Mouse (Mus musculus): ENCODE results near the gene Syt17. TPM values are rescaled to one million over a fixed set of nuclear protein-coding genes. Genes with fewer than 3 reads are reported as not detected.

Gene Syt17
- total RNA-seq, 2 experiments from 2014 or later, result 96.0 to 98.3 TPM

DNA sequence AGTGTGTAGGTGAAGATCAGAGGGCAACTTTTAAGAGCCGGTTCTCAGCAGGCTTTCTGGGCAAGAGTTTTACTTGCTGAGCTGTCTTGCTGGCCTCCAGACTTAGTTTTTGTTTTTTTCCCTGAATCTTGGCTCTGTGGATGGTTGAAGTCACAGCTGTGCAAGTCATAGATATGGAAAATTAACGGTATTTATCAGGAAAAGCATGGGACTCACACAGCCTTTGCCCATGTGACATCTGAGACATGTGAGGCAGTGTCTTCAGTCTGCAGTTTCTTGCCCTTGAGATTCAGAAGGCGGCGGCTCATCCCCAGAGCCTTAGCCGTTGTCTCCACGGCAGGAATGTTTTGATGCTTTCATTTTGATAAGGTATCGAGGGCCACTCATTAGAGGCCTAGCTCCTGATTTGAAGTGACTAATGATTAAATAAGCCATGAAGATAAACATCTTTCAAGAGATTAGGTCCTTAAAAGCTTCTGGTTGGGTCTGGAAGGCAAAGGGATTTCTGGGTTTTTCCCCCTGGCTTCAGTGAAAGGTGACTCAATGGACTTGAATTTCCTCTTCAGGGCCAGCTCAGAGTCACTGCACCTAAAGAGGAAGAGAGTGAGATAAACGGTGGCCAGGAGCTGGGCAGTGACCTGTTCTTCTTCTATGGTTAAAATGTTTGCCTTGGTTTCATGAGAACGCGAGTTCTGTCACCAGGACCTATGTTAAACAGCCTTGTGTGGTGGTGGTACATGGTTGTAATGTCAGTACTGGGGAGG is 33.2 kb upstream of the Syt17 start:
- no peak for DNase-seq (ENCODE audit: low spot score in 2 of 2)
- TF ChIP-seq CTCF (conservative IDR thresholded peaks at IDR 0.05), result no peak
- Histone ChIP-seq H3K4me3 (no peak overlapping the region), H3K27ac (no peak overlapping the region)

DNA sequence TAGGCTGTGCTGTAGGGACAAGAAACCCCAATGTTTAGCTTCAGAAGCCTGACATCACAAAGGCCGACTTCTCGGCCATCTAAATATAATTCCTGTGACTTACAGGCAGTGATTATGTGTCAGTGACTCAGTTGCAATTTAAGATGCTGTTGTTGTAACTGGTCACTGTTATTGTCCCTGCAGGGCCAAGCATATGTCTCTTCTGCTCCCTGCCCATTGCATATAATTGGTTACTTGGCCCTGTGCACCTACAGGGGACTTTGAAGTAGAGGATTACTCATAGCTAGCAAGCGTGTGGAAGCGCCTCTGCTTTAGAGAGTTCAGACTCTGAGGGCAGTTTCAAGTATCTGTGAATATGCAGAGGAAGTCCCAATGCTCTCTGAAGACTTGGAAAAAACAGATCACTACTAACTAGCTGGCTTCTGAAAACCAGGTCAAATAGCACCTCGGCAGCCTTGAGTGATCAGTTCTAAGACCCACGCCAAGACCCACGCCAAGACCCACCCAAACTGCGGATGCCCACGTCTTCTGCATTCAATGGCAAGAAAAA is 32.2 kb upstream of the Syt17 start:
- no peak for TF ChIP-seq CTCF (conservative IDR thresholded peaks at IDR 0.05)
- no peak overlapping the region for H3K4me3 ChIP-seq
- DNase-seq (ENCODE audit: low spot score in 2 of 2), result no peak
- no peak overlapping the region for H3K27ac ChIP-seq

DNA sequence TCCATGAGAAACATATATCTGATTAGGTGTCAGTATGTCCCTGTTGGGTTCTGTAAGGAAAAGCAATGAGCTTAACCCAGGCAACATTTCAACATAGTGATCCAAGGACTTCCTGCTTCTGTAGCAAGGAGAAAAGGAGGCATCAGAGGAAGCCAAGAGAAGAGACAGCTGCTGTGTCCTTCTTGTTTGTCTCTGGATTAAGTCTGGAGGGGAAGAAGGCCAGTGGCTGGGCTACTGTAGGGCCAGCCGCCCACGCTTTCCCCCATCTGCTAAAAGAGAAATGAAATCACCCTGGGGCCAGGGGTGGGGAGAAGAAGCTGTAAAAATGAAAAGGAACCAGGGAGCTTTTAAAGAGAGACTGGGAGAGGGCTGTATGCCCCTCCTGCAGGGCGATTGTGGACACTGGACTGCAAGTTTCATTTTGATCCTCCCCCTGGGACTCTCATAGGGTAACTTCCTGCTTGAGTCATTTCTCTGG is 30.9 kb upstream of the Syt17 start:
- DNase-seq (ENCODE audit: low spot score in 2 of 2), result no peak
- Histone ChIP-seq H3K4me3 (no peak overlapping the region), H3K27ac (peak overlapping the region; percentile 37; the same call in 1 of the 2 replicates)
- no peak for TF ChIP-seq CTCF (conservative IDR thresholded peaks at IDR 0.05)

DNA sequence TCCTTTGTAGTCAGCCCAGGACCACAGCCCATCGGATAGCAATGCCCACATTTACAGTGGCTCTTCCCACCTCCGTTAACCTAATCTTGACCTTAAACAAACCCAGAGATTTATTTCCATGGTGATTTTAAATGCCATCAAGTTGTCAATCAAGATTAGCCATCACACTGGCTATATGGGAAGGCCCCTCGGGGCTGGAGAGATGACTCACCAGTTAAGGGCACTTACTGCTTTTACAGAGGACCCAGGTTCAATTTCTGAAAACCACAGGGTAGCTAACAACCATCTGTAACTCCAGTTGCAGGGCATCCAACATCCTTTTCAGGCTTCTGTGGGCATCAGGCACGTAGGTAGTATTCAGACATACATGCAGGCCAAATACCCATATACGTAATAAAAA is 28.4 kb upstream of the Syt17 start:
- no peak for TF ChIP-seq CTCF (conservative IDR thresholded peaks at IDR 0.05)
- no peak for DNase-seq (ENCODE audit: low spot score in 2 of 2)
- H3K27ac ChIP-seq, result no peak overlapping the region
- H3K4me3 ChIP-seq, result no peak overlapping the region

DNA sequence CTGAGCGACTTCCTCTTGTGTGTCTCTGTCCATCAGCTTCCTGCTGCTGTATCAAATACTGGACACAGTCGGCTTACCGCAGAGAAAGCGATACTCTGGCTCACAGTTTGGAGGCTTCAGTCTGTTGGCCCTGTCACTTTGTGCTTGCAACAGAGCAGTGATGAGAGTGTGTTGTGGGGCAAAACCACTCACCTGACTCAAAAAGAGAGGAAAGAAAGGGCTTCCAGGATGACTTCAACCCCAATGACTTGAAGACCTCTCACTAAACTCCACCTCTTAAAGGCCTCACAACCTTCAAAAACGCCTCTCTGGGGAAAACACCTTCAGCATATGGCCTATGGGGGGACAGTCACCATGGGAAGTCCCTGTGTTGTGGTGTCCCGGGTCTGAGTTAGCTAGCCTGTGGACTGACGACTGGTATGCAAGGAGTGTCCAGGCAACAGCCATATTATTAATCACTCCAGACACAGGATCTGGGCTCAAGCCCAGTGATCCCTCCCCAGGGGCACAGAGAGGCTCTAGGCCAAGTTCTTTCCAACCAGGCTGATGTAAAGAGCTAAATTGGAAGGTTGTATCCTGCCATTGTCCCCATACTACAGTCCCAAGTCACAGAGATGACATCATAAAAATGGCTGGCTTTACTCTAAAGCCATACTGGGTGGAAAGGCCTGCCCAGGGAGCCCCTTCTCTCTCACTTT is 27.1 kb upstream of the Syt17 start:
- Histone ChIP-seq H3K4me3 (no peak overlapping the region), H3K27ac (no peak overlapping the region)
- DNase-seq (ENCODE audit: low spot score in 2 of 2), result no peak
- no peak for TF ChIP-seq CTCF (conservative IDR thresholded peaks at IDR 0.05)

DNA sequence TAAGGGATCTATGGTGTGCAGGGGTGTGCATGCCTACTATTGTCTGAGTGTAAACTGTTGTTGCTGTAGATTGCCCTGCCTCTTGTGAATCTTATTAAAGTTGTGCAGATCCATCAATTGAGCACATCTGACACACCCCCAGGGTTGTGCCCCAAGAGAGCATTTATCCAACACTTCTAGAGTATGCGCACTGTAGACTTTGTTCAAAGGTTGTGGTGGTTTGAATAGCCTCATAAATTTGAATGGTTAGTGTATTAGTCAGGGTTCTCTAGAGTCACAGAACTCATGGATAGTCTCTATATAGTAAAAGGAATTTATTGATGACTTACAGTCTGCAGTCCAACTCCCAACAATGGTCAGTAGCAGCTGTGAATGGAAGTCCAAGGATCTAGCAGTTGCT is 24.9 kb upstream of the Syt17 start:
- no peak for TF ChIP-seq CTCF (conservative IDR thresholded peaks at IDR 0.05)

DNA sequence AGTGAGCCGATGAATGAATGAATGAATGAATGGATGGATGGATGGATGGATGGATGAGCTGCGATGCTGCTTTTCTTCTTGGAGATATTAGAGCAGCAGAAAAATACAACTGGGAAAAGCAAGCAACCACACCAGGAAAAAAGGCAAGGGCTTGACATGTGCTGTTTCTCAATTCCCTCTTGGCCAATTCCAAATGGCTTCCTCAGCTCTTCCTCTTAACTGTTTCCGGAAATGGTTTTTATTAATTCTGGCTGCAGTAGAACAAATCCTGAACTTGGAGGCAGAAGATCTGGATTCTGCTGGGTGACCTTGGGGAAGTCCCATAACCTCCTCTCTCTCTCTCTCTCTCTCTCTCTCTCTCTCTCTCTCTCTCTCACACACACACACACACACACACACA is 20.0 kb upstream of the Syt17 start:
- no peak for TF ChIP-seq CTCF (conservative IDR thresholded peaks at IDR 0.05)
- no peak overlapping the region for H3K27ac ChIP-seq
- DNase-seq (ENCODE audit: low spot score in 2 of 2), result no peak
- H3K4me3 ChIP-seq, result no peak overlapping the region

More for the DNA sequence above, 24.9 kb upstream of the Syt17 start:
- Histone ChIP-seq H3K4me3 (no peak overlapping the region), H3K27ac (no peak overlapping the region)
- DNase-seq (ENCODE audit: low spot score in 2 of 2), result no peak

DNA sequence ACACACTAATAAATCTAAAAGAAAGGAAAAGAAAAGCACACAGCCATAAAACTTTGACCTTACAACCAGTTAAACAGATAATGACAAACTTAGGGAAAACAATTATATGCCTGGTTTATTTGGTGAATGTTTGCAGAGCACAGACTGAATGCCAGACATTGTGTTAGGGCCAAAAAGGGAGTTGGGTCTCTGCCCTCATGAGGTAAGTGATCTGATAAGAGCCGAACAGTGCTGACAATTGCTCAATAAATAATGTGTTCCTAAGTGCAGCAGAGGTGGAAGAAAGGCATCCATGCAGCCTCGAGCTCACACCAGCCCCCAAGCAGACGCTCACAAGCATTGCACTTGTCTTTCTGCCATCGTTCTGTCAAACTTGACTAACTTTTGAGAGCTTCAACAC is 16.4 kb upstream of the Syt17 start:
- DNase-seq (ENCODE audit: low spot score in 2 of 2), result no peak
- no peak overlapping the region for H3K4me3 ChIP-seq
- TF ChIP-seq CTCF (conservative IDR thresholded peaks at IDR 0.05), result no peak
- H3K27ac ChIP-seq, result no peak overlapping the region

DNA sequence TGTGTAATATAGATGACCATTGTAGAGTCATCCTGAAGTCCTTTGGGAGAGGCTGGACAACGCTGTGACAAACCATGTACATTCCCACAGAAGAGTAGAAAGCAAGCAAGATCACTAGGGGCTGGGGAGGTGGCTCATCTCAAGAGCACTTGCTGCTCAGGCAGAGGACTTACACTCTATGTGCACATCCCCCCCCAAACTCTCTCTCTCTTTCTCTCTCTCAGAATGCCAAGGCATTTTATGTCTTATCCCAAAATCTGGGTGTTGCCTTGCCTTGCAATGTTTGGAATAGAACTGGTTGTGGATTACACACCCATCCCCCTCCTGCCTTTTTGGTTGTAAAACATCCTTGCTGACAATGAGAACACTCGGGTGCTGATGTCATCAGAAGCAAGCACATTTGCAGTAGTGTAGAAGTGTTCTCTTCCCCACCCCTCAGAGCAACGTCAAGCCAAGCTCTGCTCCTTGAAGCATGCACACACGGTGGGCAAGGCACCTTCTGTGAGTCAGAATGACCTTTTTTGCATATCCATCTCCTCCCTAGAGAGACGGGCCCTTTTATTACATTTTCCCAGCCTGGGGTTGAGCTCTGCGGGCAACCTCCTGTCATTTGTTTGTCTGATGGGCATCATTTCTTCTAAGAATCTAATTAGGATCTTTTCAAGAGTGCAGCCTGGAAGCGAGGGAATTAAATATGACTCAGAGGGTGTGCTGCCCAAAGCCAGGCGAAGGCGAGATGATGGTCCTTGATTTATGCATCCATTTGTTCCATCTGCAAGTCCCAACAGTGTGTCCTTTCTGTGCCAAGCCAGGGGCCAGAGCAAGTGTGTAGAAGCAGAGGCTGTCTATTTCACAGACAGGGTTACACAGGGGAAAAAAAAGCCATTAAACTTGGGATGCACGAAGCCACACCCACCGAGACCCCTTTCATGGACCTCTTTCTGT is 15.1 kb upstream of the Syt17 start:
- TF ChIP-seq CTCF (conservative IDR thresholded peaks at IDR 0.05), result no peak
- no peak for DNase-seq (ENCODE audit: low spot score in 2 of 2)
- Histone ChIP-seq H3K27ac (no peak overlapping the region), H3K4me3 (no peak overlapping the region)

DNA sequence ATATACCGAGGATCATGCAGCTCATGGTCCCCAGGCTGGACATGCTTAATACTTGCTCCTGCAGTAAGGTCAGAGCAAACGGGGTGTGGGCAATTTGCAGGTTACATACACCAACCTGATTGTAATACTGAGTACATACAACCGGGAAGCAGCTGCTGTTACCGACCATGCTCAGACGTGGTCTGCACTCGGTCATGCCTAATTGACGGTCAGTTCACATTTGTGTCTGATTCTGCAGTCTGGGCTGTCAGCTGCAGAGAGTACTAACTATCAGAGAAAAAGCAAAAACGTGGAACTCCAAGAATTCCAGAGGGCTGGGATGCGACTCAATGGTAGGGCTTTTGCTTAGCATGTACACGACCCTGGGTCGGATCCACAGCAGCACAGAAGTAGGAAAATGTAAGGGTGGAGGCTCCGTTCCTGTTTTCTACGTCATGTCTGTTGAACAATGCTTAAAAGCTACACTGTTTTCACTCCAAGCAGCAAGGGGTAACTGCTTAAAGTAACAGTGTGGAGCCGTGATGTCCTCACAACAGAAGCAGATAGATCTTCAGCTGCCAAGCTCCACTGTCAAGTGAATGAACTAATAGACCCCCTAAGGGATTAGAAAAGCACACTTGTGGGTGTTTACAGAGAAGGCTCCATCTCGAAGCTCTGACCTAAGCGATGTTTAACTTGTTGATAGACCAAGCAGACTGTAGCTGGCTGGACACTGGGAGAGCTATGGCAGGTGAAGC is 13.5 kb upstream of the Syt17 start:
- Histone ChIP-seq H3K4me3 (no peak overlapping the region), H3K27ac (0 out of 2 replicates have a peak overlapping the region, but pooled peaks have one; percentile 5)
- no peak for TF ChIP-seq CTCF (conservative IDR thresholded peaks at IDR 0.05)
- no peak for DNase-seq (ENCODE audit: low spot score in 2 of 2)

DNA sequence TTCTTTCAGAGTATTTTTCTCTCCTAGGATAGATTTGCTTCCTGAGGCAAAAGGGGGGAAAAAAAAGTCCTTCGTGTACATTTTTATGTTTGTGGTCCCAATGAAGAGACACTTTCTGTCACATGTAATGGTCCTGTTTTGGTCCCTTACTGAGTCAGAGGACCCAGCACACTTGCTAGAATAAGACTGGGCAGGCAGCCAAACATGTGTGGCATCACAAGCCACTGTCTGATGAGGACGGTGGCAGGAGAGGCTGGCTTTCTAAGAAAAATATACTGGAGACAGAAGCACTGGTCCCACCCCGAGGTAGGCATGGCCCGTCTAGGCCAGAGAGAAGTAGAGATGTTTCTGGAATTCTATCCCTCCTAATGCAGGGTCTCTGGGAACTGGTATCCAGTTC is 5.7 kb upstream of the Syt17 start:
- Histone ChIP-seq H3K4me3 (no peak overlapping the region), H3K27ac (no peak overlapping the region)
- no peak for DNase-seq (ENCODE audit: low spot score in 2 of 2)
- TF ChIP-seq CTCF (conservative IDR thresholded peaks at IDR 0.05), result no peak

DNA sequence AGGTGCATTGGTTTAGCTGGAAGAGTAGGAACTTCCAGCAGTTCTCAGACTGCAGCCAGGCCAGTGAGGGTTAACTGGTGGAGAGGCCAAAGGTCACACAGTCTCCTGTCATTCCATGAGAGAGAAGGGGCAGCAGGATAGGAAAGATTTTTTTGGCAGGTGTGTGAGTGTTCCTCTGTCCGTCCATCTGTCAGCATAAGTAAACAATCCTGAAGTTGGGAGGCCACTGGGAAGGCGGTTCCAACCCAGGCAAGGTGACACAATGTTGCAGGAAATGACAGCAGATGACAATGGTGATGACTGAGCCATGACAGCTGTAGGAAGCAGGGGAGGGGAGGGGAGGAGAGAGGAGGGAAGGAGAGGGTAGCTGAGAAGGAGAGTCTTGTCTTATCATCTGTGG is 4.9 kb upstream of the Syt17 start:
- Histone ChIP-seq H3K27ac (no peak overlapping the region), H3K4me3 (no peak overlapping the region)
- no peak for TF ChIP-seq CTCF (conservative IDR thresholded peaks at IDR 0.05)
- no peak for DNase-seq (ENCODE audit: low spot score in 2 of 2)

All from layer of hippocampus, adult 2 months (tissue).